Mouse (Mus musculus) MEL (cell line): ENCODE results near the gene Arhgdia. TPM values are rescaled to one million over a fixed set of nuclear protein-coding genes. Genes with fewer than 3 reads are reported as not detected.

ENCODE experiments used
- DNase-seq: peaks from one replicate; pipeline ENCODE4 v3.0.0; 2011; ENCODE audit warnings: low read depth, low spot score
- H3K27ac ChIP-seq: 2 replicates; pipeline ENCODE4 v1.5.1; 2012; ENCODE audit warnings: low read depth, mild to moderate bottlenecking, control low read depth, low read length, moderate library complexity; ENCODE audit not compliant: control insufficient read depth
- H3K27me3 ChIP-seq, 2 experiments: fragments of 150-350 bp in 1 of 2; sonication (generic) in 1 of 2; 2 replicates each; pipeline ENCODE4 v1.6.1; 2012; ENCODE audit warnings: low read length in 2 of 2, mild to moderate bottlenecking in 2 of 2, improper control_type of control experiment in 1 of 2, moderate library complexity in 1 of 2; ENCODE audit not compliant: insufficient read depth in 2 of 2, control insufficient read depth in 1 of 2
- H3K36me3 ChIP-seq, 2 experiments: 2 replicates each; pipeline ENCODE4 v1.6.1; 2012 to 2014; ENCODE audit warnings: low read length in 2 of 2, improper control_type of control experiment in 1 of 2, inconsistent platforms in 1 of 2, mild to moderate bottlenecking in 1 of 2; ENCODE audit not compliant: insufficient read depth in 2 of 2, control insufficient read depth in 1 of 2
- H3K4me1 ChIP-seq, 2 experiments: fragments of 150-350 bp in 1 of 2; sonication (generic) in 1 of 2; 2 replicates each; pipeline ENCODE4 v1.6.1; 2012; ENCODE audit warnings: low read length in 2 of 2, improper control_type of control experiment in 1 of 2, mild to moderate bottlenecking in 1 of 2; ENCODE audit not compliant: insufficient read depth in 2 of 2, control insufficient read depth in 1 of 2
- H3K4me3 ChIP-seq, 2 experiments: fragments of 150-350 bp in 1 of 2; sonication (generic) in 1 of 2; 2 replicates each; pipeline ENCODE4 v1.5.1; 2012; ENCODE audit warnings: low read depth in 2 of 2, low read length in 2 of 2, mild to moderate bottlenecking in 2 of 2, moderate library complexity in 2 of 2, control low read depth in 1 of 2, improper control_type of control experiment in 1 of 2; ENCODE audit not compliant: control insufficient read depth in 1 of 2, insufficient read depth in 1 of 2
- H3K79me2 ChIP-seq: 2 replicates; pipeline ENCODE4 v1.6.1; 2012; ENCODE audit warnings: mild to moderate bottlenecking, low read length, moderate library complexity; ENCODE audit not compliant: control insufficient read depth, poor library complexity, insufficient read depth
- H3K9ac ChIP-seq: 2 replicates; pipeline ENCODE4 v1.6.1; 2012; ENCODE audit warnings: low read depth, mild to moderate bottlenecking, control low read depth, low read length, moderate library complexity; ENCODE audit not compliant: control insufficient read depth, poor library complexity, severe bottlenecking
- H3K9me3 ChIP-seq: fragments of 150-350 bp; sonication (generic); replicated peaks from 2 replicates; pipeline ENCODE4 v1.6.1; 2012; ENCODE audit warnings: mild to moderate bottlenecking, low read length, improper control_type of control experiment, moderate library complexity; ENCODE audit not compliant: insufficient read depth
- BHLHE40 ChIP-seq: IDR thresholded peaks from 2 replicates; pipeline ENCODE4 v1.6.1; 2012; ENCODE audit warnings: low read depth, mild to moderate bottlenecking, inconsistent platforms, low read length, improper control_type of control experiment, borderline replicate concordance
- CHD1 ChIP-seq: IDR thresholded peaks from 2 replicates; pipeline ENCODE4 v1.6.1; 2012; ENCODE audit warnings: low read depth, mild to moderate bottlenecking, inconsistent platforms, low read length, improper control_type of control experiment
- CTCF ChIP-seq, 3 experiments: IDR thresholded peaks in 2 of 3; conservative IDR thresholded peaks in 1 of 3; 2 replicates each; pipeline ENCODE4 v1.5.1; 2011 to 2012; ENCODE audit warnings: low read length in 3 of 3, low read depth in 2 of 3, mild to moderate bottlenecking in 2 of 3, improper control_type of control experiment in 1 of 3, inconsistent platforms in 1 of 3, mixed read lengths in 1 of 3, moderate library complexity in 1 of 3; ENCODE audit not compliant: control insufficient read depth in 1 of 3, insufficient read depth in 1 of 3, poor library complexity in 1 of 3, severe bottlenecking in 1 of 3
- EP300 ChIP-seq, 2 experiments: IDR thresholded peaks; 2 replicates each; pipeline ENCODE4 v1.6.1; 2011; ENCODE audit warnings: improper control_type of control experiment in 2 of 2, low read length in 2 of 2, low read depth in 1 of 2, mild to moderate bottlenecking in 1 of 2
- ETS1 ChIP-seq: IDR thresholded peaks from 2 replicates; pipeline ENCODE4 v1.6.1; 2012; ENCODE audit warnings: low read depth, mild to moderate bottlenecking, inconsistent platforms, low read length, improper control_type of control experiment, moderate library complexity
- KAT2A ChIP-seq: conservative IDR thresholded peaks from 2 replicates; pipeline ENCODE4 v1.6.1; 2012; ENCODE audit warnings: low read depth, low read length, improper control_type of control experiment, inconsistent platforms
- MAFK ChIP-seq: IDR thresholded peaks from 2 replicates; pipeline ENCODE4 v1.6.1; 2011; ENCODE audit warnings: low read depth, mild to moderate bottlenecking, low read length, improper control_type of control experiment, borderline replicate concordance
- MAX ChIP-seq: IDR thresholded peaks from 2 replicates; pipeline ENCODE4 v1.6.1; 2011; ENCODE audit warnings: low read length, improper control_type of control experiment
- MAZ ChIP-seq: IDR thresholded peaks from 2 replicates; pipeline ENCODE4 v1.6.1; 2012; ENCODE audit warnings: low read depth, mild to moderate bottlenecking, inconsistent platforms, low read length, improper control_type of control experiment
- MXI1 ChIP-seq: IDR thresholded peaks from 2 replicates; pipeline ENCODE4 v1.6.1; 2011; ENCODE audit warnings: mild to moderate bottlenecking, low read depth, low read length, improper control_type of control experiment
- MYB ChIP-seq: IDR thresholded peaks from 2 replicates; pipeline ENCODE4 v1.6.1; 2011; ENCODE audit warnings: mild to moderate bottlenecking, low read depth, low read length, improper control_type of control experiment
- MYC ChIP-seq: IDR thresholded peaks from 2 replicates; pipeline ENCODE4 v1.6.1; 2011; ENCODE audit warnings: low read depth, mild to moderate bottlenecking, low read length, improper control_type of control experiment, moderate library complexity
- NELFE ChIP-seq: IDR thresholded peaks from 2 replicates; pipeline ENCODE4 v1.6.1; 2011; ENCODE audit warnings: low read depth, low read length, improper control_type of control experiment
- NRF1 ChIP-seq: IDR thresholded peaks from 2 replicates; pipeline ENCODE4 v1.6.1; 2014; ENCODE audit warnings: low read depth, mild to moderate bottlenecking, inconsistent platforms, low read length, improper control_type of control experiment, moderate library complexity; ENCODE audit not compliant: poor library complexity, insufficient read depth, severe bottlenecking
- POLR2A ChIP-seq, 2 experiments: IDR thresholded peaks; 2 replicates each; pipeline ENCODE4 v1.6.1; 2011 to 2012; ENCODE audit warnings: low read length in 2 of 2, mild to moderate bottlenecking in 2 of 2, control low read depth in 1 of 2, improper control_type of control experiment in 1 of 2, low read depth in 1 of 2, moderate library complexity in 1 of 2; ENCODE audit not compliant: control insufficient read depth in 1 of 2, insufficient read depth in 1 of 2, poor library complexity in 1 of 2
- POLR2AphosphoS5 ChIP-seq: IDR thresholded peaks from 2 replicates; pipeline ENCODE4 v1.6.1; 2012; ENCODE audit warnings: low read depth, borderline replicate concordance, mild to moderate bottlenecking, inconsistent platforms, low read length, moderate library complexity, mixed read lengths
- RAD21 ChIP-seq: IDR thresholded peaks from 2 replicates; pipeline ENCODE4 v1.6.1; 2011; ENCODE audit warnings: mild to moderate bottlenecking, low read depth, low read length, improper control_type of control experiment
- RCOR1 ChIP-seq: IDR thresholded peaks from 2 replicates; pipeline ENCODE4 v1.6.1; 2012; ENCODE audit warnings: low read depth, mild to moderate bottlenecking, inconsistent platforms, low read length, improper control_type of control experiment
- SIN3A ChIP-seq: IDR thresholded peaks from 2 replicates; pipeline ENCODE4 v1.6.1; 2012; ENCODE audit warnings: low read length, improper control_type of control experiment, inconsistent platforms
- SMC3 ChIP-seq: IDR thresholded peaks from 2 replicates; pipeline ENCODE4 v1.6.1; 2011; ENCODE audit warnings: low read depth, low read length, improper control_type of control experiment
- TBP ChIP-seq: IDR thresholded peaks from 2 replicates; pipeline ENCODE4 v1.8.0; 2011; ENCODE audit warnings: low read depth, low read length, improper control_type of control experiment
- USF1 ChIP-seq: IDR thresholded peaks from 2 replicates; pipeline ENCODE4 v1.6.1; 2014; ENCODE audit warnings: low read depth, mild to moderate bottlenecking, inconsistent platforms, low read length, improper control_type of control experiment, moderate library complexity
- USF2 ChIP-seq, 2 experiments: IDR thresholded peaks; 2 replicates each; pipeline ENCODE4 v1.6.1; 2011 to 2012; ENCODE audit warnings: improper control_type of control experiment in 2 of 2, low read length in 2 of 2, borderline replicate concordance in 1 of 2, inconsistent platforms in 1 of 2, low read depth in 1 of 2, mild to moderate bottlenecking in 1 of 2; ENCODE audit not compliant: insufficient read depth in 1 of 2
- ZKSCAN1 ChIP-seq: IDR thresholded peaks from 2 replicates; pipeline ENCODE4 v1.6.1; 2012; ENCODE audit warnings: low read depth, mild to moderate bottlenecking, inconsistent platforms, low read length, improper control_type of control experiment, moderate library complexity
- ZMIZ1 ChIP-seq: IDR thresholded peaks from 2 replicates; pipeline ENCODE4 v1.6.1; 2012; ENCODE audit warnings: low read depth, mild to moderate bottlenecking, inconsistent platforms, low read length, improper control_type of control experiment, moderate library complexity
- ZNF384 ChIP-seq: IDR thresholded peaks from 2 replicates; pipeline ENCODE4 v1.6.1; 2012; ENCODE audit warnings: low read depth, mild to moderate bottlenecking, inconsistent platforms, low read length, improper control_type of control experiment
- polyA plus RNA-seq, 2 experiments: library from polyadenylated mRNA; stranded (reverse) in 1 of 2; unstranded in 1 of 2; fragments of >175 nt in 1 of 2; fragments of >200 nt in 1 of 2; gene quantifications; 2 replicates each; pipeline versions ENCODE4 v1.2.1 to v1.2.4; 2012; ENCODE audit warnings: low replicate concordance in 2 of 2, low read depth in 1 of 2; ENCODE audit not compliant: insufficient read length in 2 of 2, insufficient read depth in 1 of 2, missing spikeins in 1 of 2
- total RNA-seq: library from RNA; depleted of rRNA; stranded (reverse); fragments of 300-350 nt; gene quantifications from 2 replicates; pipeline ENCODE4 v1.2.3, GENCODE M21; 2012

The Arhgdia gene
- total and polyA plus RNA-seq, 3 experiments = 364 to 821 (median 601) TPM

DNA sequence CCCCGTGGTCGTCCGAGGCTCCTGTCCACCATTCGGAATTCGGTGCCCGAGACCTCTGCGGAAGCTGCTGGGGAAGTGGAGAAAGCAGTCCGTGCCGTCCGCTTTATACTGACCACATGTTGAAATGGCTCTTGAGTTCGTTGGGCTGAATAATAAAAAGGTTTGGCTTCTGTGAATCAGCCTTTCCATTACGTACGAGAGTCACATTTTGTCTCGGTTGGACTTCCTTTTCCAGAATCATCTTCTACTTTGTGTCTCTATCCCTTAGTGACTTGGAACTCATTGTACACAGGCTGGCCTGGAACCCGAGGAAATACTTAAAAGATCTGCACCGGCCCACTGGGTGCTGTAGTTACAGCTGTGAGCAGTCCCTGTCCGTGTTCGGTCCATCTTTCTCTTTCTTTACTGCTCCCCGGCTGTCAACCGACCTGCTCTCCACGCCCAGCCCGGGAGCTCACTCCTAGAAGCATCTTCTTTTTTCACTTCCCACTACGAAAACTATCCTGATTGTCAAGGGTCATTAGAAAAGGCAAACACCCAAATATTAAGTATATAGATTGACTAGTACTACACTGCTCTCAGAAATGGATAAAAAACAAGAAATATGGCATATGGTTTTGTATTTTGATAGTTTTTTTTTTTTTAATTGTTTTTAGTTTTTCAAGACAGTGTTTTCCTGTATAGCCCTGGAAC lies 7.7 kb downstream of the Arhgdia start:
- Histone ChIP-seq H3K36me3 (peaks cover 5 to 28% of the 10 kb centered on the region in 2 experiments), H3K27me3 (no peaks in the 10 kb centered on the region), H3K9ac (peak overlapping the region; percentile 92), H3K9me3 (no peaks in the 10 kb centered on the region), H3K4me3 (peak overlapping the region; percentile 79 to 88), H3K27ac (peak overlapping the region; percentile 84), H3K4me1 (peaks cover 5 to 16% of the 10 kb centered on the region in 2 experiments), H3K79me2 (peaks cover 38% of the 10 kb centered on the region)
- TF ChIP-seq ETS1 (0 out of 2 replicates have a peak, but pooled peaks have one; percentile 14), MXI1 (peak; percentile 48), CHD1 (peak; percentile 91; the same call in 1 of the 2 replicates), SIN3A (peak; percentile 43), KAT2A (no peak; the same call in 1 of the 2 replicates), MAFK (no peak), MYB (0 out of 2 replicates have a peak, but pooled peaks have one; percentile 9), ZNF384 (peak; percentile 48; the same call in 1 of the 2 replicates), MYC (no peak; the same call in 1 of the 2 replicates), NELFE (no peak)
- DNase-seq = no peak

DNA sequence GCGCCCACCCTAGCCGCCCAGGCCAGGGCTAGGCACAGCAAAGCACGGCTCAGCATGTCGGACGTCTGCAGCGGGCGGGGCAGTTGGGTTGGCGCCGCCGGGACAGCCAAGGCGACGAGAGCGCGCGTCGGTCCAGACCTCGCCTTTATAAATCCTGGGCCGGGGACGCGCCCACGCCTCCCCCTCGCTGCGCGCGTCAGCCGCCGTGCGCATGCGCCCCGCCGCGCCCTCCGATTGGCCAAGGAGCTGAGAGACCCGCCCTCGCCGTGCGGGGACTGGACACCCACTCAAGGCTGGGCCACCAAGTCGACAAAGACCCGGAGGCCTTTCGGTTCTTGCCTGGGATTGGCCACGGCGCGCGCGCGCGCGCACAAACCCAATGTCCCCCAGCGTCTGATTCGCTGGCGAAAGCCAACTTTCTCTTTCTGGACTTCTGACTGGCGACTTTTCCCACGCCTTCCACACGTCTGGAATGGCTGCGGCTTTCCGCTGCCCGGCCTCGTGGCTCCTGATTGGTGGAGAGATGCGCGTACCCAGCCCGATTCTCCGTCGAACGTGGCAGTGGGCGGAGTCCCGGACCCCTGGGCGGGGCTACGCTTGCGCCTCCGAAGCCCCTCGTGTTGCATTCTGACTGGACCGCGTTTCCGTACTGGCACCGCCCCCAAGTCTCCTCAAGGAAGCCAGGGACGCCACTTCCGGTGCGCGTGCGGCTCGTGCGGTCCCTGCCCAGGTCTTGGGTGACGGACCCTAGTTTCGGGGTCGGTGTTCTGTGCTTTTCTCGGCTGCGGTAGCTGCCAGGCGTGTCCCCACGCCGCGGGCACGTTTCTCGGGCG lies 8.5 kb downstream of the Arhgdia start, which contains the start of gene P4hb:
P4hb (minus strand) TSS at position 502 of the 833 bp plus-strand sequence.
- H3K79me2 ChIP-seq = peaks cover 41% of the 10 kb centered on the region
- no peaks in the 10 kb centered on the region for H3K27me3 ChIP-seq
- DNase-seq = peak; percentile 100
- H3K4me3 ChIP-seq = peak within 1 kb of the TSS; percentile 88 to 94
- H3K36me3 ChIP-seq = peaks cover 10 to 28% of the 10 kb centered on the region in 2 experiments
- H3K4me1 ChIP-seq = peaks cover 5 to 16% of the 10 kb centered on the region in 2 experiments
- peak within 1 kb of the TSS; percentile 84 for H3K27ac ChIP-seq
- H3K9me3 ChIP-seq = no peaks in the 10 kb centered on the region
- H3K9ac ChIP-seq = peak within 1 kb of the TSS; percentile 92
- peak; percentile 96 for TF ChIP-seq MXI1
- peak; percentile 97 for TF ChIP-seq TBP
- peak; percentile 84; the same call in 1 of the 2 replicates for TF ChIP-seq BHLHE40
- 0 out of 2 replicates have a peak, but pooled peaks have one; percentile 36 for TF ChIP-seq ETS1
- peak; percentile 90 to 99 for TF ChIP-seq POLR2A (IDR thresholded peaks at IDR 0.05; ENCODE audit: control insufficient read depth in 1 of 2, insufficient read depth in 1 of 2, low read depth in 1 of 2, low read length in 2 of 2, poor library complexity in 1 of 2)
- peak; percentile 37; the same call in 1 of the 2 replicates for TF ChIP-seq KAT2A
- peak; percentile 92 for TF ChIP-seq MAX
- no peak for TF ChIP-seq RAD21
- TF ChIP-seq NRF1 = peak; percentile 86
- peak; percentile 89 for TF ChIP-seq SIN3A
- no peak for TF ChIP-seq MYB
- no peak for TF ChIP-seq SMC3
- peak; percentile 58 for TF ChIP-seq USF1
- 0 out of 4 replicates have a peak, but pooled peaks of 1 of the 2 experiments have one; percentile 12 for TF ChIP-seq EP300 (IDR thresholded peaks at IDR 0.05; ENCODE audit: low read depth in 1 of 2, low read length in 2 of 2)
- TF ChIP-seq CTCF (IDR thresholded peaks at IDR 0.05 in 2 of 3, conservative IDR thresholded peaks at IDR 0.05 in 1 of 3; ENCODE audit: control insufficient read depth in 1 of 3, insufficient read depth in 1 of 3, low read depth in 2 of 3, low read length in 3 of 3, poor library complexity in 1 of 3, severe bottlenecking in 1 of 3) = no peak; a peak in 1 of 6 replicates
- TF ChIP-seq MAZ = peak; percentile 33; the same call in 1 of the 2 replicates
- TF ChIP-seq USF2 (IDR thresholded peaks at IDR 0.05; ENCODE audit: borderline replicate concordance in 1 of 2, insufficient read depth in 1 of 2, low read depth in 1 of 2, low read length in 2 of 2) = no peak
- peak; percentile 99 for TF ChIP-seq NELFE
- TF ChIP-seq ZNF384 = no peak
- TF ChIP-seq POLR2AphosphoS5 = peak; percentile 76
- TF ChIP-seq ZKSCAN1 = no peak
- TF ChIP-seq RCOR1 = no peak
- TF ChIP-seq ZMIZ1 = peak; percentile 99
